Mouse (Mus musculus): ENCODE measurements at regions not wholly inside any gene's neighbourhood (a gene's known extent, or its start where the extent isn't known, plus 50 kb on each side); places are given as distances from the start of the nearest gene placed in this dataset.

DNA sequence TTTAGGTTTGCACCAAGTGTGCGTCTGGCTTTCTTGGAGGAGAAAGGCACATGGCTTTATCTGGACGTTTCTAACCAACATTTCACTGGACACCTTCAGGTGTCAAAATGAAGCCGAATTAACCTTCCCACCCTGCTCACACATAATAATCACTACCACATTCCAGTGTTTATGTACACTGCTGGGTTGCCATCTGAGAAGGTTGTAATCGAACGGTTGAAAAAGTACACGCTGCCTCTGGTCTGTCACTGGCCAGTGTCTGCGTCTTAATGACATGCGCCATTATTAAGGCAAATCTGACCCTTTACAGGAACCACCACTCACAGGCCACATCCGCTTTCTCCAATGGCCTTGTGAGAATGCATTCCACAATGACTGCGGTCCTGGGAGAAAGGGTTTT lies 96.4 kb downstream of the Ackr3 start:
- Histone ChIP-seq H3K4me3 (ENCODE audit: control insufficient read depth, insufficient read depth, low read length) (no peak overlapping the region), H3K27ac (ENCODE audit: control insufficient read depth, insufficient read depth, low read length) (no peak overlapping the region), H3K4me1 (replicated peaks; ENCODE audit: control insufficient read depth, insufficient read depth, low read length) (no peaks in the 10 kb centered on the region), H3K36me3 (ENCODE audit: control insufficient read depth, insufficient read depth, low read length) (no peaks in the 10 kb centered on the region), H3K27me3 (ENCODE audit: control insufficient read depth, insufficient read depth, low read length) (no peaks in the 10 kb centered on the region)
- whole genome bisulfite sequencing, result 90% methylated on average over 10 of the region's 10 CpGs
- TF ChIP-seq CTCF (IDR thresholded peaks at IDR 0.05; ENCODE audit: borderline replicate concordance, control insufficient read depth, extremely low read depth, insufficient read depth, low read length, poor library complexity) (no peak), POLR2A (IDR thresholded peaks at IDR 0.05; ENCODE audit: control insufficient read depth, extremely low read depth, insufficient read depth, low read length, poor library complexity) (no peak)
- DNase-seq, result no peak

DNA sequence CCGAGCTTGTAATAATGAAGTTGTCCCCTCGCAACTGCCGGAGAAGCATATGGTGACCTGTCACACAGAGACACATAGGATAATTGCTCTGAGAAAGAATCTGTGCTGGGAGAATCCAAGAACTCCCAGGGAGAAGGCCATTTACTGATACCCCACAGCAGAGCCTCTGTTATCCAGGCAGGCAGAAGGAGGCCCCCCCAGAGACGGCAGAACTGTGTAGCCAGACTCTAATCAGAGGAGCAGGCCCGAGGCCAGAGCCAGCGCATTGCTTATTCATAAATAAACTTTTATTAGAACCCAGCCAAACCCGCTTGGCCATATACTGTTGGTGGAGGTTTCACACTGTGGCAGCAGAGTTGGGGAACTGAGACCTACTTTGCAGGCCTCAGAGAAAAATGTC lies 100.6 kb downstream of the Ackr3 start:
- Histone ChIP-seq H3K36me3 (ENCODE audit: control insufficient read depth, insufficient read depth, low read length) (no peaks in the 10 kb centered on the region), H3K27me3 (ENCODE audit: control insufficient read depth, insufficient read depth, low read length) (no peaks in the 10 kb centered on the region), H3K4me1 (replicated peaks; ENCODE audit: control insufficient read depth, insufficient read depth, low read length) (no peaks in the 10 kb centered on the region), H3K27ac (ENCODE audit: control insufficient read depth, insufficient read depth, low read length) (no peak overlapping the region), H3K4me3 (ENCODE audit: control insufficient read depth, insufficient read depth, low read length) (no peak overlapping the region)
- no peak for TF ChIP-seq POLR2A (IDR thresholded peaks at IDR 0.05; ENCODE audit: control insufficient read depth, extremely low read depth, insufficient read depth, low read length, poor library complexity)
- no peak for TF ChIP-seq CTCF (IDR thresholded peaks at IDR 0.05; ENCODE audit: borderline replicate concordance, control insufficient read depth, extremely low read depth, insufficient read depth, low read length, poor library complexity)
- WGBS, result 89% methylated on average over 7 of the region's 7 CpGs
- no peak for DNase-seq

DNA sequence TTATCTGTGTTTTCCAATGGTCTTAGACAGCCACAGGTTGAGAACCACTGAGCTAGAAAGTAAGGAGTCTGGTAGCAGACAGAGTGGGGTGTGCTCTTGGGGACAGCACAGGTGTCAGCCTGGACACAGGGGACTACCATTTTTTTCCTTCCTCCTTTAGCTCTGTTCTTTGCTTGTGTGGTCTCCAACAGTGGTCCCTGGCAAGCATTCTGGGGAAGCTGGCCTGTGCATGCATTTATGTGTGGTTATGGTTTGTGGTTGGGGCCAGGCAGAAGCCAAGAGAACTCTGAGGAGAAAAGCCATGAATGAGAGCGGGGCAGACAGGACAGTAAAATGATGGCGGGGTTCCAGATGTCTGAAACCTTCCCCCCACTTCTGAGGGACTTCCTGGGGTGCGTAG lies 107.2 kb downstream of the Ackr3 start:
- Histone ChIP-seq H3K4me3 (ENCODE audit: control insufficient read depth, insufficient read depth, low read length) (no peak overlapping the region), H3K27me3 (ENCODE audit: control insufficient read depth, insufficient read depth, low read length) (no peaks in the 10 kb centered on the region), H3K36me3 (ENCODE audit: control insufficient read depth, insufficient read depth, low read length) (no peaks in the 10 kb centered on the region), H3K27ac (ENCODE audit: control insufficient read depth, insufficient read depth, low read length) (no peak overlapping the region), H3K4me1 (replicated peaks; ENCODE audit: control insufficient read depth, insufficient read depth, low read length) (no peaks in the 10 kb centered on the region)
- TF ChIP-seq CTCF (IDR thresholded peaks at IDR 0.05; ENCODE audit: borderline replicate concordance, control insufficient read depth, extremely low read depth, insufficient read depth, low read length, poor library complexity) (no peak), POLR2A (IDR thresholded peaks at IDR 0.05; ENCODE audit: control insufficient read depth, extremely low read depth, insufficient read depth, low read length, poor library complexity) (no peak)
- no peak for DNase-seq
- 4% methylated on average over 3 of the region's 3 CpGs for WGBS

DNA sequence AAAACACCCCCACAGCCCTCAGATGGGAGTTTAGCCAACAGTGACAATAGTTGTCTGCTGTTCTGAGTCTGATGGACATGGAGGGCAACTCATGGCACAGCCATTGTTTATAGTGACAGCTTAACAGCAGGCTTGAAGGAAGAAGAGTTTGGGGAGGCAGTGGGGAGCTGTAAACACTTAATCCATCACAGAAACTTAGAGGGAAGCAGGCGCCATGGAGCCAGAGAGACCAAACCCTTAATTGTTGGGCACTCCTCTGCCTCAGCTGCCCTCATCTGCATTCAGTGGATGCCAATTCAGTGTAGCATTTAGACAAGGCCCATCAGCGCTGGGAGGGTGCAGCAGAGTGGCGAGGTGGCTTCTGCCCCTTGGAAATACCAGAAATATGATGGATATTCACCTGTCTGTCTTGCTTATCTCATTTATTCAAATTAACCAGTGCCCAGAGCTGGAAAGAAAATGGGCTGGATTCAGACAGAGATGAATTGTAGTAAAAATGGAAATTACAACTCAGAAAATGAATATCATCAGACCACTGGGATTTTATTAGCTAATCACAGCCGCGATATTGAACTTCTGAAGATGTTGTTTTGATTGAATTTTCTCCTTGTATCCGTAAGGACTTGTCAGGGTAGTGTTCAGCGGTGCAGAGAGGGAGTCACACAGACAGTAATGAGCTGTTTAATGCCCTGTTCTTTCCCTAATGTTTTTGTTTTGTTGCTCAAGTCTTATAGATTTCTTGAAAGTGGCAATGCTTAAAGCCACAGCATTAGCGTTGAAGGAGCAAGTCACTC lies 108.1 kb downstream of the Ackr3 start:
- DNase-seq, result no peak
- Histone ChIP-seq H3K27me3 (ENCODE audit: control insufficient read depth, insufficient read depth, low read length) (no peaks in the 10 kb centered on the region), H3K4me3 (ENCODE audit: control insufficient read depth, insufficient read depth, low read length) (no peak overlapping the region), H3K4me1 (replicated peaks; ENCODE audit: control insufficient read depth, insufficient read depth, low read length) (no peaks in the 10 kb centered on the region), H3K27ac (ENCODE audit: control insufficient read depth, insufficient read depth, low read length) (no peak overlapping the region), H3K36me3 (ENCODE audit: control insufficient read depth, insufficient read depth, low read length) (no peaks in the 10 kb centered on the region)
- 88% methylated on average over 8 of the region's 8 CpGs for WGBS
- TF ChIP-seq CTCF (IDR thresholded peaks at IDR 0.05; ENCODE audit: borderline replicate concordance, control insufficient read depth, extremely low read depth, insufficient read depth, low read length, poor library complexity), result no peak
- no peak for TF ChIP-seq POLR2A (IDR thresholded peaks at IDR 0.05; ENCODE audit: control insufficient read depth, extremely low read depth, insufficient read depth, low read length, poor library complexity)

GRCm38 (mm10) chr1:90313750-90314359 lies 110.1 kb downstream of the Ackr3 start:
- Histone ChIP-seq H3K36me3 (ENCODE audit: control insufficient read depth, insufficient read depth, low read length) (no peaks in the 10 kb centered on the region), H3K27ac (ENCODE audit: control insufficient read depth, insufficient read depth, low read length) (no peak overlapping the region), H3K4me1 (replicated peaks; ENCODE audit: control insufficient read depth, insufficient read depth, low read length) (no peaks in the 10 kb centered on the region), H3K27me3 (ENCODE audit: control insufficient read depth, insufficient read depth, low read length) (no peaks in the 10 kb centered on the region), H3K4me3 (ENCODE audit: control insufficient read depth, insufficient read depth, low read length) (no peak overlapping the region)
- WGBS, result 93% methylated on average over 12 of the region's 12 CpGs
- TF ChIP-seq POLR2A (IDR thresholded peaks at IDR 0.05; ENCODE audit: control insufficient read depth, extremely low read depth, insufficient read depth, low read length, poor library complexity) (no peak), CTCF (IDR thresholded peaks at IDR 0.05; ENCODE audit: borderline replicate concordance, control insufficient read depth, extremely low read depth, insufficient read depth, low read length, poor library complexity) (no peak)
- no peak for DNase-seq

DNA sequence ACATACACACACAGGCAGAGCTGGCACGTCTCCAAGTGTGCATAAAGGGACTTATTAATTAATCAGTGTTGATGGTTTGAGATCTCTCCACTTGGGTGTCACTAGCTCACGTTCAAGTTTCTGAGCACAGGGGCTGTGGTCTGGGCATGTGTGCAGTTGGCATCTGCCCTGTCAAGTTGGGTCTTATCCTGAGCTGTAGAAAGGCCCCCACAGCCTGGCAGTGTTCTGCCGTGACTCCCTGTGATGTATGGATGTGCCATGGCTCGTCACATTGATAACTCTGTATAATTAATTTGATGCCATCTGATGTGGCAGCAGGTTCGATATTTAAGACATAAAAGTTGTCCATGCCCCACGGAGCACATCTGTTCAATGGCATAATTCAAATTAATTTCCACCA lies 114.1 kb downstream of the Ackr3 start:
- Histone ChIP-seq H3K27me3 (ENCODE audit: control insufficient read depth, insufficient read depth, low read length) (no peaks in the 10 kb centered on the region), H3K27ac (ENCODE audit: control insufficient read depth, insufficient read depth, low read length) (no peak overlapping the region), H3K36me3 (ENCODE audit: control insufficient read depth, insufficient read depth, low read length) (no peaks in the 10 kb centered on the region), H3K4me3 (ENCODE audit: control insufficient read depth, insufficient read depth, low read length) (no peak overlapping the region), H3K4me1 (replicated peaks; ENCODE audit: control insufficient read depth, insufficient read depth, low read length) (no peaks in the 10 kb centered on the region)
- no peak for DNase-seq
- TF ChIP-seq POLR2A (IDR thresholded peaks at IDR 0.05; ENCODE audit: control insufficient read depth, extremely low read depth, insufficient read depth, low read length, poor library complexity) (no peak), CTCF (IDR thresholded peaks at IDR 0.05; ENCODE audit: borderline replicate concordance, control insufficient read depth, extremely low read depth, insufficient read depth, low read length, poor library complexity) (no peak)
- WGBS, result 88% methylated on average over 6 of the region's 6 CpGs
